Mouse (Mus musculus): Measurements from ENCODE around the gene Tlx3.
A peak's percentile ranks its signal among the peaks of the same experiment; 100 is the strongest.

The Tlx3 gene

DNA sequence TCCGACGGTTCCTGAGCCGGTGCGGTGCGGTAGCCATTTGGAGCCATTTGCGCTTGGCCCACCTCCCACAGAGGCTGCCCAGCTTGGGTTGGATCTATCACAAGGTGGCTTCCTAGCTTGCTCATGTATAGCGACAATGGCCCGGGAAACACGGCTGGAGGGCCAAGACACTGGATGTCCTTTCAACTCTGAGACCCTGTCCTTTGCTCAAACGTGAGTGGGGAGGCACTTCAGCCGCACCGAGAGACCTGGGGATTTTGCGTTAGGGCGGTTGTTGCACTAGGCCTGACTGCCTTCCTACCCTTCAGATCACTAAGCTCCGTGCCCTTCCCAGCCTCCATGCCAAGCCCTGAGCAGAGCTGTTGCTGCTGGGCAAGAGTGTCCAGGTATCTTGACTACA, 5.7 kb downstream of the Tlx3 start:
- no peak for DNase-seq (ENCODE audit: inconsistent age in 2 of 2, low spot score in 1 of 2)

DNA sequence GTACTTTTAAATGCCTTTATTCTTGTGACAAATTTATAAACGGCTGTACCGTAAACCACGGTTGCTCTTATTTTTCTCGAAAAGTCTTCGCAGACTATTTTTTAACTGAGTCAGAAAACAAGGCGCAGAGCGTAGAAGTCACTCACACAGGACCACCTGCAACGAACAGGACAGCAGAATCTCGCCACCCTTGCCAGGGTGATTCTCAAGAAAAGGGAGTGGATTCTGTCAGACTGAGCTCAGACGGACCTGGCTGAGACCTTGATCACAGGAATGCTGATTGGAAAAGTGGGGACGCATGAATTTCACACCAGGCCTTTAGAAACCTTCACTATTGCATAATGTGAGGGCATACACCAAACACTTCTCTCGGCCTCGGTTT, 6.3 kb downstream of the Tlx3 start:
- DNase-seq (ENCODE audit: inconsistent age in 2 of 2, low spot score in 1 of 2): no peak

DNA sequence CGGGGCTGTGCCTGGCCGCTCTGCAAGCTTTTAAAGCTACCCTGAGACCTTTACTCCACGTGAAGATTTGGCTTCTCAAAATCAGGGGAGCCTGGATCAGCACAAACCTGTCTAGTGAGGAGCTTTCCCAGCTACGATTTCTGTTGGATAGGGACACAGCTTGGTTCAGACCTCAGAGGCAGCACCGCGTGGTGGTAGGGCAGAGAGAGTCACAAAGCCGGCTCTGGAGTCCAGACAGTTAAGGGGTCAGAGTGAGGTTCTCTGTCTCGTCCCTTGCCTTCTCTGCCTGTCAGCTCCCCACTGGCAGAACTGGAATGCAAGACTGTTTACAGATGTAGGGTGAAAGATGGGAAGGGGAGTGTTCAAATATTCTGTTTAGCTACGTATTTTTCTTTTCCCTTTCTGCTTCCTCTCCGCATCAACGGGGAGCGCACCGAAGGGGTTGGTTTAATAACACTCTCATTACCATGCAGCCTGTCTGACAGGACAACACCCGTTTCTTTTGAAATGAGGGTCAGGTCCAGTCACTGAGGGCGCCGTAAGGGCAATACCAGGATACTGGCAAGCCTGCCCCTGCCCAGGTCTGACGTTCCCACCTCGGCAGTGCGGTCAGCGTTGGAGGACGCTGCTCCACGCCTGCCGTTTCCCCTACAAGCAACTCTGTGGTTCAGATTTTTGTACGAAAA, 6.8 kb downstream of the Tlx3 start:
- DNase-seq (ENCODE audit: inconsistent age in 2 of 2, low spot score in 1 of 2): peak in 1 of 2 experiments; percentile 19

DNA sequence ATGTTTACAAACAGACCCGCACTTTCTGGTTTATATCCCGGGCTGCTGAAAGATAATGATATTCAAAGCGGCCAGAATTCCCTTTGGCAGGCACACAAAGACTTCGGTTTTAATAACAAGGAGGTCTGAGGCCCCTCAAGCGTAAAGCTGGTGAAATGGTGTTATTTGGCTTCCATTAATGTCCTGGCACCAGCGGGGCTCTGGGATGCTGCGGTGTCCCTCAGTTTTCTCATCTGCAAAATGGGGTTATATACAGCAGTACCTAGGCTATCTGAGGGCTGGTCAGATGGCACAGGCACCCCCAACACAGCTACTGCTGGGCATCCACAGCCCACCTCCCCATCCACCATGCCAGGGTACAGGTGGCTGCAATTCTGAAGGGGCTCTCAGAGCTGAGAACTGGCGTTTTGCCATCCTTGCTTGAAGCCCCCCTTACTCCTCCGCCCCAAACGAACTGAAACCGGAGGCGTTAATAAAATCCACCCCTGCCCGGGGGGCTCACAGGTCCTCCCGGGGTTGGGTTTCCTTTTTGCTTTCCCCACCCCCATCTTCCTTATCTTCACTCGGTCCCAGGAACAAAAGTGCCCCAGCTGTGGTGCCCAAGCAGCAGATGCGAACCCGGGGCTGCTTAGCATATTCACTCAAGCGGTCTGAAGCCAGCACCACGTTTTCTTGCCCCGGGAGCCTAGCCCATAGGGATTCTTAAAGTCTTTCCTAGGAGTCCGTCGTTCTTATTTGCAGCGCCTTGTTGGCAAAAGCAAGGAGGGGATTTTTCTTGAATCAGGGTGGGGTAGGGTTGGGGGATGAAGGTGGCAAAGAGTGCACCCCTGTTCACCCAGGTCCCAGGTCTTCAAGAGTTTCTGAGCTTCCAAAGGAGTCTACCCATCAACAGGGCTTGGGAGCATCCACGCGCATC, 7.6 kb downstream of the Tlx3 start:
- DNase-seq (ENCODE audit: inconsistent age in 2 of 2, low spot score in 1 of 2): no peak

DNA sequence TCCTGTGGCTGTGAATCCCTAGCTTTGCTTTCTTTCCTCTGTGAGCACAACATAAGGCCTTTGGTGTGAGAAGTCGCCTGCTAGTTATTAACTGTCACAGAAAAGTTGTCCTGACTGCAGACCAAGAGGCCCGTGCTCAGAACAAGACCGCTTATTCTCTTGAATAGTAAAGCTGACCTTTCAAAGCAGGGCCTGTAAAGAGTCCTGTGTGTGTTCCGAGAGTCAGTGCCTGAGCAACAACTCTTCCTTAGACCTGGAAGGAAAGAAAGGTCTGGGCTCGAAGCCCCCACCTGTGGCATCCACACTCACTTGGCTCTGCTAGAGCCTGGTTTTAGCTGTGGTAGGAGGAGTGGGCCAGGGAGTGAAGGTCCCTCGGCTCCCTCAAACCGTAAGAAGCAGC, 8.3 kb downstream of the Tlx3 start:
- DNase-seq (ENCODE audit: inconsistent age in 2 of 2, low spot score in 1 of 2): no peak

DNA sequence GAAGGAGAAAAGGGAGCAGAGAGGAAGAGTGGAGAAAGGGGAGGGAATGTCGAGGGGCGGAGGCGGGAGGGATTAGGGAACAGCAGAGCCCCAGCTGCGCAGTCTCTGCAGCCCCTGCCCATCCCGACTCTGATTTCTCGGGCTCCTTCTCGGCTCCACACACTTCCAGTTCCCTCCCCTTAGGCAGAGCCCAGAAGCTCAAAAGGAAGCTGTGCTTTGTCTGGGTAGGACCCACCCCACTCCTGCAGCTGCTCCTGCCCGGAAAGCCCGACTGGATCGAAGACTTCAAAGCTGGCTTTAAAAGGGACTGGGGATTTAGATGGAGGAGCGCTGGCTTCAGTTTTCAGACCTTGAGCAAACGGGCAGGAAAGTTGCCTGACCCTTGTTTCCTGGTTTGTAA, 9.7 kb downstream of the Tlx3 start:
- DNase-seq (ENCODE audit: inconsistent age in 2 of 2, low spot score in 1 of 2): no peak

DNA sequence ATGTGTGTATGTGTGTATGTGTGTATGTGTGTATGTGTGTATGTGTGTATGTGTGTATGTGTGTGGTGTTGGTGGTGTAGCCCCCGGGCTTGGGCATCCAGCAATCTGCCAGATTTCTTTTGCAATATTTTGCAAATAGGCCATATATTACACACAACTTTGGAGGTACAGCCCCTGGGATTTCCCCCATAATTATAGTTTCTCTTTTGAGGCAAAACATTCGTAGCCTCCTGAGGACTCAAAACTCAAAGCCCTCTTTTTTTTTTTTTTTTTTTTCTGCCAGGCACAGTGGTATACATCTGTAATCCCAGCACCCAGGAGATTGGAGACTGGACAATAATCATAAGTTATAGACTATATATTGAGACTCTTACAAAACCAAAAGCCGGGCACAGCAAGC, 21.6 kb downstream of the Tlx3 start:
- no peak for DNase-seq (ENCODE audit: inconsistent age in 2 of 2, low spot score in 1 of 2)

DNA sequence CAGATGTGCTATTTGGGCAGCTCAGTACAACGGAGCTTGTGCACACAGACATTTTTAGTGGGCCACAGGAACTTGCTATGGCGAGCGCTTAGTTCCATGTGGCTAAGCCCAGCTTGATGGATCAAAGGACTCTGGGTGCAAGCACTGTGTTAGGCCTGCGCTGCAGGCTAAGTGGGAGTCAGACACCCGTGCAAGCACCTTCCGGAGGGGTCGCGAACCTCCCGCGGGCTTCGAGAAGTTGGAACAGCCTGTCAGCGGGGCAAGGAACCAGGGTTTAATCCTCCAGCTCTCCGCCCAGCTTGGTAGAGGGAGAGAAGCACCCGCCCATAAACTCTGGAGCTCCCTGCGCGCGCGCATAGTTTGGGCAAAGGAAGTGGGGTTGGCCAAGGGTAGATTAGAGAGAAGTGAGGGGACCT, 22.7 kb downstream of the Tlx3 start:
- DNase-seq (ENCODE audit: inconsistent age in 2 of 2, low spot score in 1 of 2): no peak

DNA sequence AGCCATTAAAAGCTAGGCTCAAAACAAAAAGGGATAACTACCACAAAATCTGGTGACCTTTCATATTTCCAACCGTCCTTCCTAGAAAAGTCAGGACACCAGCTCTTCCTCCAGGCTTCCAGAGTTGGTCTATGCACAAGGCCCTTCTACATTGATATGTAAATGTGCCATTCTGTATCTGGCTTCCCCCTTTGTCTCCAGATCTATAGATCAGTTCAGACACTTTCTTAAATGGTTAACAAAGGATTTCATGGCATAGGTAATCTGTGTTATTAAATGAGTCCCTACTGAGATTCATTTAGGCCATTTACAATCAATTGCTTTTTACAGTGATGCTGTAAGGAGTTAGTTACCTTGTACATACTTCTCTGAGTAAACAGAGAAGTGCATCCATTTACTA, 23.6 kb downstream of the Tlx3 start:
- no peak for DNase-seq (ENCODE audit: inconsistent age in 2 of 2, low spot score in 1 of 2)

DNA sequence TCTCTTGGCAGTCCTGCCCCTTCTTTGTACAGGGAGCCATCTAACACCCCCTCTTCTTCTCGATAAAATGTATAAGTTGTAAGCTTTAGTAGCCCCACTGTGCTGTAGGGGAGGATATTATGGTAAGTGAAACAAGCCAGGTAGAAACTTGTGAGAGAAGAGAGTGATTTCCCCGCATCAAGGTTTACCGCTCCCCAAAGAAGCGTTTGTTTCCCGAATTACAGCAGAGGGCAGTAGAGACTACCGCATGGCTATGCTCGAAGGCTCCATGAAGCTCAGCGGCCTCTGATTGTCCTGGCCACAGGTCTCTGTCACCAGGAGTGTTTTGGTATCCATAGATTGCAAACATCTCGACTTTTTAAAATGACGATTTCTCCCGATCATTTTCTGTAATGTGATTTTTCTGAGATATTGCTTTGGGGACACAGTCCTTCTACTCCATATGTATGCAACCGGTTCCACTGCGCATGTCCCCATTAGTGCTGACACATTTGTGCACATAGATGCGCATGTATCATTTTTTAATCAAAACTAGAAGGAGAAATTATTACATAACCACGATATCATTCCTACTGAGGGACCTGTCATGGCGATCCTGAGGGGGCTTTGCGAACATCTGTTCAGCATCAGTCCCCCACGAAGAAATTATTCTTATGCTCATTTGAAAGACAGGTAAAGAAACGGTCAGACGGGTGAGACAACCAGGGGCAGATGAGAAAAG, 26.7 kb downstream of the Tlx3 start:
- peak; percentile 32 to 80 for DNase-seq (ENCODE audit: inconsistent age in 2 of 2, low spot score in 1 of 2)

DNA sequence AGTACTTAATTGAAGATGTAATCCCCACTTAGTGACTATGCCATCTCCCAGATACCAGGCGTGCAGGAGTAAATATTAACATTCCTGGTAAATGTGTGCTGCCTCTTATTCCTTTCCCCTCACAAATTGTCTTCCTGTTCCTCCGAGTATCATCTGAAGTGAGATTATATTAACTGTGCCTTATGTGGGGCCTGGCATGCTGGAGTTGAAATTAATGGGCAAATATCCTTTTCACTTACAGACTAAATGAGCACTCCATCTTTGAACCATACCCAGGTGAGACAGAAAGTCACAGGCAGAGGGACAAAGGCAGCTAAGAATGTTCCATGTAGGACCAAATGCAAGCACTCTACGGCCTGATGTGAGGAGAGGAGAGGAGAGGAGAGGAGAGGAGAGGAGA, 27.6 kb downstream of the Tlx3 start:
- no peak for DNase-seq (ENCODE audit: inconsistent age in 2 of 2, low spot score in 1 of 2)

DNA sequence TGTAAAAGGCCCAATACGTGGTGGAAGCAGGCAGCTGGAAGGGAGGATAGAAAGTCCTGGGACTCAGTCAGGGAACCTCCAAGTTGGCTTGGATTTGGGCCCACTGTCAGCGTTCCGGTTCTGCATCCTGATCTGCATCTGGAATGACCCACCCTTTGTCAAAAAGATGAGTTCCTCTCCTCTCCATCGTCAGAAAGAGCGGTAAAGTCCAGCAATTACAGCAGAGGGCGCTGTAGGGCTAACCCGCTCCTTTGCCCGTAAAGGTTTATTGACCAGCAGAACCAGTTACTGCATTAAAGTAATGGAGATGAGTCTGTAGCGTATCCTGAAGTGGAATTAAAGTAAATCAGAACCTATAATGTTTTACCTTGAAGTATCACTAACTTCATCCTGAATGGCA, 32.9 kb downstream of the Tlx3 start:
- peak; percentile 29 to 83 for DNase-seq (ENCODE audit: inconsistent age in 2 of 2, low spot score in 1 of 2)

DNA sequence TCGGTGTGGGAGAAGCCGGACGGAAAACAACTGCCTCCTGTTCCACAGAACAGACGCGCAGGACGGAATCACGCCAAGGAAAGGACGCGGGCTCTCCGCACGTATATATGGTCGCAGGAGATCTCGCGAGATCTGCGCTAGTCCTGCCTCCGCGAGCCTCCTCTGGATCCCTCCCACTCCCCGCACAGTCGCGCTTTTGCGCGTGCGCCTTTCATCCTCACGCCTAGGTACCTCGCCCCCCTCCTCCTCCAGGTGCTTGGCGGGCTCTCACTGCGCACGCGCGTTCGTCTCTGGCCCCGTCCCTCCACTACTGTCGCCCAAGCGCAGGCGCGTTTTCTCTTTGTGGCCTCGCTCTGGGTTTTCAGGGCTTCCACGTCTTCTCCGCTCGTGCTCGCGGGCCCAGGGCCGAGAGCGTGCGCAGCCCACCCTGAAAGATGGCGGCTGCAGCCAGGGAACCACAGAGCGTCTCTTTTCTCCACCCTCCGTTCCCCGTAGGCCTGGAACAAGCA, 40.3 kb downstream of the Tlx3 start, which contains the start of gene Npm1:
Gene Npm1 (minus strand): TSS at position 209 of the 509 bp plus-strand sequence.
- peak; percentile 100 for DNase-seq (ENCODE audit: inconsistent age in 2 of 2, low spot score in 1 of 2)

DNA sequence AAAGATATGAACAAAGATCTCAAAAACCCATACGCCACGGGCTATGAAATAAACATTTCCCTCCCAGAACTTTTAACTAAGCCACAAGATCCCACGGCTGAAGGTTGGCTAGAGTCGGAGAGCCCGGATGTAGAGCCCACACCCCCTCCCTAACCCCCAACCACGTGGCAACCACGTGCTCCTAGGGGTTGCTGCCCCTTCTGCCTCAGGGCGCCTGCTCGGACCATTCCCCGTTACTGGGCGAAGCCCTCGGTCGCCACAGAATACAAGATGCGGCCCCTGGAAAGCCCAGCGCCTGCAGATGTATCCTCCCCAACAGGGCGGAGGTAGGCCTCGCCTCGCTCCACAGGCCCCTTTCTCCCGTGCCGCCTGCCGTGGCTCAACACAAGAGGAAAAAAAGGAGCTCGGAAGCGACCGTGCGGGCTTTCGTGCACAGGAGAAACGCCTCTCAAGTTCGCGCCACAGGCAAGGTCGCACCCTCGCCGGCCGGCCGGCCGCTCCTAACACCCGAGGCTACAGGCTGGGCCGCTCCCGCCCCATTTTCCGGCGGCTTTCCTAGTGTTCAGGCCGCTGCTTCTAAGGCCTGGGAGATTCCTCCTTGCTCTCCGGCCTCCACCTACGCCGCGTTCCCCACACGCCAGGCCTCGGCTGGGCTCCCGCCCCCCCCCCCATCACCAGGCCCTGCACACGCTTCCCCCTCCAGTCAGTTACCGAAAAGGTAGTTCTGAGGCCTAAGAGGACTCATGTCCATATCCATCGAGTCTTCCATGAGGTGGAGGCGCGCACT, 41.0 kb downstream of the Tlx3 start:
- peak; percentile 82 to 91 for DNase-seq (ENCODE audit: inconsistent age in 2 of 2, low spot score in 1 of 2)

DNA sequence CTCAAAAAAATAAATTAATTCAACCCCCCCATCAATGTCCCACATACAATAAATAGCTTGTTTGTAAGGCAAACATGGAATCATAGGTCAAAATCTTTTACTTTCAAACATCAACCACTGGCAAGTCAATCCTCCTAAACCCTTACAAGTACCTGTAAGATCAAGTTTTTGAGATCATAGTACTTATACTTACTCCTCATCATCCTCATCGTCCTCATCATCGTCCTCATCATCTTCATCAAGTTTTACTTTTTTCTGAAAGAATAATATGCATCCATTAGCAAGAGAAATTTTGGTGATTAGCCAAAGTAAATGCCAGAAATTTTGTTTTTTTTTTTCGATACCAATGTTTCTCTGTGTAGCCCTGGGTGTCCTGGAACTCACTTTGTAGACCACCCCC, 43.6 kb downstream of the Tlx3 start:
- no peak for DNase-seq (ENCODE audit: inconsistent age in 2 of 2, low spot score in 1 of 2)

DNA sequence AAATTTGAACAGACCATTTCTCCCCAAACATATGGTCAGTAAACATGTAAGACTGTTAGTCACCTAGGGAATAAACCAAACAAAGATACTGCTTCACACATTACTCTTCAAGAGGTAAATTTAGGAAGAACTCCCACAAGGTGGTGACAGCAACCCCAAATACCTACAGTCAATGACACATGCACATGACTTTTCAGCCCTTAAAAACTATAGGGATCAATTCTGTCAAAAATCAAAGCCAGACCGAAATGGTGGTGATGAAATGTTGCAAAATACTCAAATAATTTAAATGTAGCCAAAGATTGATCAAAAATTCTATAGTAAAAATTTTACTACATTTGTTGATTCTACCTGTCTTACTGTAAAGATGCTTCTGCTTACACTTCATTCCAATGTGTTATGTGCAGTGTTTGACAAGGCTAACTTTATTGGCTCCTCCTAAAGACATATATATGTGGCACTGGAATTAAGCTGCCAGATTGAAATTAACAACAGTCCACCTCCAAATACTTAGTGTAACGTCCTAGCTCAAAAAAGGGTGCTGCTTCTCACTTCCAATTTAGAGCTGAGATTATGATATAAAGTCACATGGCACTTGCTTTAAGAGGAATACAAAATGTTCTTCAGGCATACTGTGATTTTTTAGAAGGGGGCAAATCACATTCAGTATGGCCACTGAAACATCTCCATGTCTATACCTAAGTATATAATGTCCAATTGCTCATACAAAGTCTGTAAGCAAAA, 45.8 kb downstream of the Tlx3 start:
- DNase-seq (ENCODE audit: inconsistent age in 2 of 2, low spot score in 1 of 2): no peak

DNA sequence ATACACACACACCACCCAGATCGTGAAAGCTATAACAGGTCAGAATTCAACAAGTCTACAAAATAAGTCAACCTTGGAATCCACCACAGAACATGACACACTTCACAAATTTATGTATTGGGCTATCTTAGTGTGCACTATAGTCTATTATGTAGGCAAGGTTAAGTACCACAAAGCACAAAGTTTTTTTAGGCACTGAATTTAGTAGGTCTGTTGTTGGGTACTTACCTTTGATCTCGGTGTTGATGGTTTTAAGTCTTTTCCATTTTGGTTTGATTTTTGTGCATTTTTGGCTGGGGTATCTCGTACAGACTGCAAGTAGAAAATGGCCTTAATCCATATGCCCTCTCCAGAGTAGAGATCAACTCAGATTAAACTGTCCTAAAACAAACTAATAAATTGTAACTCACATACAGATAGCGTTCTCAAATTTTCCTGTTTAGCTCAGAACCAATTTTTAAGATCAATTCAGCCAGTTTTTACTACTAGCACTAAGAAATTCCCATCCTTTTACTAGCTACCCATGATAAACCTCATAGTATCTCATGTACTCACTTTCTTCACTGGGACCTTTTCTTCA, 46.9 kb downstream of the Tlx3 start:
- DNase-seq (ENCODE audit: inconsistent age in 2 of 2, low spot score in 1 of 2): no peak

DNA sequence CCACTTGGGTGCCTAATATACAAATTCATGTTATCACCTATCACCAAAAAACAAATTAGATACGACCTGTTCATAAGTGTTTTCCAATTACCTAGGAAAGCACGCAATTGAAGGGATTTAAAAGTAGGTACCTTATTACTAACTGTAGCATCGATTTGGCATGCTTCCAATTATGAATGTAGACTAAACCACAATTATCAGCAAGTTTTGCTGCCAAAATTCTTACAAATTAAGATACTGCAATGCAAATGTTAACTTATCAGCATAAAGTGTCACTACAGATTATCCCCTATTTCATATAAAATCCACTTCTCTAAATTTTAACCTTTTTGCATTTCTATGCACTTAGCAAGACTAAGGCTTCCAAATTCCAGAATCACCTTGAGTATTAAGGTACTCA, 48.9 kb downstream of the Tlx3 start:
- no peak for DNase-seq (ENCODE audit: inconsistent age in 2 of 2, low spot score in 1 of 2)

DNA sequence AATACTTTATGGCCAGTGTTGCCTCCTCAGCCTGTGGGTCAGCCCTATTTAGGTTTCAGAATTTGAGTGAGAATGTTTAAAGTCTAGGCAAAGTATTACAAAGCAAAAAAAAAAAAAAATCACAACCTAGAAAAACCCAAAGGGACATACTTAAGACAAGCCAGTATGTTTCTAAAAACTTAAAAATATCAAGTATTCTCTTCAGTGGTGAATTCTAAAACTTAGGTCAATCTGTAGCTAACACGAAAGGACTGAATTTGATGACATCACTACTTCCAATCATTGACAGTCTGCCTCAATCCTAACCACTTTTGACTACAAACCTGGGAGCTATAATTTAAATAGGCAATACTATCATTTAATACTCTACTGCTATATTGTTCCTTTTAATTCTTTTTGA, 50.4 kb downstream of the Tlx3 start:
- DNase-seq (ENCODE audit: inconsistent age in 2 of 2, low spot score in 1 of 2): no peak

DNA sequence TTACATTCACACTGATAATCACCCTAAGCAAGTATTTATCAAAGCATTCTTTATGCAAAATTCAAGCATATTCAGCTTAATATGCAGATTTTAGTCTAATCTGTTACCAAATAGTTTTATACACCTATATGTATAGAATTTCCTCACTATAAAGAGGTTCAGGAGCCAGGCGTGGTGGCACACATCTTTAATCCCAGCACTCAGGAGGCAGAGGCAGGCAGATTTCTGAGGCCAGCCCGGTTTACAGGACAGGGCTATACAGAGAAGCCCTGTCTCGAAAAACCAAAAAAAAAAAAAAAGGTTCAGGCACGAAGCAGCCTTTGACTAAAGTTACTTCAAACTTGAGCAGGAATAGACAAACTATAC, 51.6 kb downstream of the Tlx3 start:
- no peak for DNase-seq (ENCODE audit: inconsistent age in 2 of 2, low spot score in 1 of 2)
